Mouse (Mus musculus) ES-Bruce4 (cell line): ENCODE data around the gene Spats2.

Experiments
- CTCF ChIP-seq: IDR thresholded peaks from one replicate; pipeline ENCODE4 v1.8.1; 2011; ENCODE audit warnings: low read depth, low read length
- EP300 ChIP-seq: IDR thresholded peaks from 2 replicates; pipeline ENCODE4 v1.6.1; 2011; ENCODE audit warnings: low read depth, low read length; ENCODE audit not compliant: insufficient read depth

- TF ChIP-seq CTCF (no peak), EP300 (no peak)
Measured at GRCm38 (mm10) chr15:99095356-99095755, 30.4 kb upstream of the Spats2 start.
